Mouse (Mus musculus) kidney, postnatal 0 days (tissue): ENCODE measurements around the gene Zfp989. TPM values are rescaled to one million over a fixed set of nuclear protein-coding genes. Genes with fewer than 3 reads are reported as not detected.

ENCODE experiments used
- polyA plus RNA-seq: library from polyadenylated mRNA; unstranded; fragments of >200 nt; fragmentation: Nextera tagmentation; extraction: Ambion mirVana; gene quantifications from 2 replicates; pipeline ENCODE4 v1.2.1, GENCODE M21; 2015

The Zfp989 gene
- polyA plus RNA-seq, 1 experiment from 2014 or later: not detected

Other genes starting within 250 kb of the Zfp989 start
- gene Gm21411, start 62.4 kb upstream of the Zfp989 start, polyA plus RNA-seq: not detected in 2 replicates
- gene Rex2, start 49.9 kb downstream of the Zfp989 start, polyA plus RNA-seq: not detected in 2 replicates
- gene Zfp991, start 160.1 kb downstream of the Zfp989 start, polyA plus RNA-seq: 8.4 and 9.5 TPM in 2 replicates